Mouse (Mus musculus) midbrain, postnatal 0 days (tissue): ENCODE data around the gene Defb9. TPM values are rescaled to one million over a fixed set of nuclear protein-coding genes. Genes with fewer than 3 reads are reported as not detected.
"Not testable (repeated sequence)": the region's sequence is repeated elsewhere in the genome, so short reads cannot be mapped to it uniquely, and the experiment has no call there.

Source experiments
- ATAC-seq: fragments of 200-750 bp; cut with Nextera tagmentation; 2 replicates; pipeline ENCODE4 v1.8.0; 2017; ENCODE audit warnings: moderate number of reproducible peaks, mild to moderate bottlenecking, moderate TSS enrichment, moderate library complexity; ENCODE audit not compliant: low FRiP score
- DNase-seq: peaks from one replicate; pipeline ENCODE4 v3.0.0-alpha.2; 2015; ENCODE audit warnings: low spot score
- H3K27ac ChIP-seq: fragments of 300-500 bp; sonication (generic); 2 replicates; pipeline ENCODE4 v1.5.1; 2014; ENCODE audit warnings: low read depth, mild to moderate bottlenecking, low read length, mixed read lengths
- H3K27me3 ChIP-seq: fragments of 300-500 bp; sonication (generic); 2 replicates; pipeline ENCODE4 v1.6.1; 2014; ENCODE audit warnings: low read length, control low read depth, mixed read lengths; ENCODE audit not compliant: insufficient read depth
- H3K36me3 ChIP-seq: fragments of 300-500 bp; sonication (generic); 2 replicates; pipeline ENCODE4 v1.6.1; 2014; ENCODE audit warnings: low read length, control low read depth, mixed read lengths; ENCODE audit not compliant: insufficient read depth
- H3K4me1 ChIP-seq: fragments of 300-500 bp; sonication (generic); 2 replicates; pipeline ENCODE4 v1.6.1; 2014; ENCODE audit warnings: mild to moderate bottlenecking, control low read depth, antibody characterized with exemption, low read length, mixed read lengths; ENCODE audit not compliant: insufficient read depth
- H3K4me2 ChIP-seq: fragments of 300-500 bp; sonication (generic); 2 replicates; pipeline ENCODE4 v1.6.1; 2014; ENCODE audit warnings: low read depth, mild to moderate bottlenecking, low read length, mixed read lengths; ENCODE audit not compliant: poor library complexity, severe bottlenecking
- H3K4me3 ChIP-seq: fragments of 300-500 bp; sonication (generic); 2 replicates; pipeline ENCODE4 v1.5.1; 2014; ENCODE audit warnings: low read depth, mild to moderate bottlenecking, low read length, moderate library complexity
- H3K9ac ChIP-seq: fragments of 300-500 bp; sonication (generic); replicated peaks from 2 replicates; pipeline ENCODE4 v1.6.1; 2014; ENCODE audit warnings: mild to moderate bottlenecking, low read length, moderate library complexity, mixed read lengths; ENCODE audit not compliant: poor library complexity, severe bottlenecking
- H3K9me3 ChIP-seq: fragments of 300-500 bp; sonication (generic); 2 replicates; pipeline ENCODE4 v1.6.1; 2016; ENCODE audit warnings: low read length, control low read depth
- CTCF ChIP-seq: IDR thresholded peaks from 2 replicates; pipeline ENCODE4 v1.5.1; 2016; ENCODE audit warnings: antibody characterized with exemption, mild to moderate bottlenecking
- WGBS: fragments of 180-500 bp; shearing (Covaris S2); extraction: QIAGEN DNeasy Blood & Tissue Kit; methylation state at CpG from one replicate; pipeline ENCODE4 v1.1.7; 2014; 5-methylcytosine and 5-hydroxymethylcytosine counted together
- polyA plus RNA-seq: library from polyadenylated mRNA; unstranded; fragments of >200 nt; fragmentation: Nextera tagmentation; extraction: Ambion mirVana; gene quantifications from 2 replicates; pipeline ENCODE4 v1.2.1, GENCODE M21; 2015
- total RNA-seq: library from RNA; depleted of rRNA; stranded (reverse); fragments of >200 nt; gene quantifications from 2 replicates; pipeline ENCODE4 v1.2.3, GENCODE M21; 2014; rRNA removed

Gene Defb9
- not detected in 2 replicates for total RNA-seq
- polyA plus RNA-seq, result not detected in 2 replicates

- H3K4me1 ChIP-seq, H3K36me3 ChIP-seq, H3K27ac ChIP-seq, H3K9me3 ChIP-seq, H3K4me2 ChIP-seq, DNase-seq, H3K27me3 ChIP-seq, H3K4me3 ChIP-seq, H3K9ac ChIP-seq, ATAC-seq: not testable (repeated sequence)
Observed at GRCm38 (mm10) chr8:21885321-21885720, at the start of gene Defb9. Gene Defb9, minus strand, starts transcription at chr8:21885421.

GRCm38 (mm10) chr8:21932610-21933009, 47.4 kb upstream of the Defb9 start, which contains the start of gene Defb15:
Gene Defb15, minus strand, starts transcription at chr8:21932710.
- TF ChIP-seq CTCF, result no peak
- WGBS, result 88% methylated on average over 6 of the region's 6 CpGs
- no peak for ATAC-seq

GRCm38 (mm10) chr8:21930754-21931153, 45.5 kb upstream of the Defb9 start:
- H3K4me1 ChIP-seq, H3K4me2 ChIP-seq, ATAC-seq, H3K9ac ChIP-seq, H3K27me3 ChIP-seq, H3K36me3 ChIP-seq, H3K9me3 ChIP-seq, DNase-seq, H3K4me3 ChIP-seq, H3K27ac ChIP-seq: not testable (repeated sequence)
- WGBS, result 40% methylated on average over 3 of the region's 3 CpGs

More at GRCm38 (mm10) chr8:21932610-21933009, 47.4 kb upstream of the Defb9 start, which contains the start of gene Defb15:
- Histone ChIP-seq H3K27me3 (no peaks in the 10 kb centered on the region), H3K9ac (no peak within 1 kb of the TSS), H3K4me1 (no peaks in the 10 kb centered on the region), H3K9me3 (no peaks in the 10 kb centered on the region), H3K36me3 (no peaks in the 10 kb centered on the region), H3K27ac (no peak within 1 kb of the TSS), H3K4me2 (no peak within 1 kb of the TSS), H3K4me3 (no peak within 1 kb of the TSS)
- DNase-seq, result no peak

- H3K4me2 ChIP-seq, result no peak overlapping the region
- no peaks in the 10 kb centered on the region for H3K27me3 ChIP-seq
- no peak overlapping the region for H3K27ac ChIP-seq
- no peaks in the 10 kb centered on the region for H3K9me3 ChIP-seq
- no peak for TF ChIP-seq CTCF
- no peak overlapping the region for H3K9ac ChIP-seq
- 90% methylated on average over 3 of the region's 3 CpGs for WGBS
- H3K4me3 ChIP-seq, result no peak overlapping the region
- DNase-seq, result no peak
- H3K4me1 ChIP-seq, result no peaks in the 10 kb centered on the region
- no peaks in the 10 kb centered on the region for H3K36me3 ChIP-seq
- no peak for ATAC-seq
Observed at GRCm38 (mm10) chr8:21915625-21916024, 30.4 kb upstream of the Defb9 start.

GRCm38 (mm10) chr8:21912554-21912953, 27.3 kb upstream of the Defb9 start:
- no peaks in the 10 kb centered on the region for H3K4me1 ChIP-seq
- no peak overlapping the region for H3K4me3 ChIP-seq
- H3K27me3 ChIP-seq, result no peaks in the 10 kb centered on the region
- DNase-seq (no peak), ATAC-seq (no peak)
- H3K9me3 ChIP-seq, result no peaks in the 10 kb centered on the region
- 18% methylated on average over 2 of the region's 2 CpGs for WGBS
- H3K4me2 ChIP-seq, result no peak overlapping the region
- H3K9ac ChIP-seq, result no peak overlapping the region
- no peak for TF ChIP-seq CTCF
- H3K36me3 ChIP-seq, result no peaks in the 10 kb centered on the region
- no peak overlapping the region for H3K27ac ChIP-seq

- Histone ChIP-seq H3K4me3 (no peak overlapping the region), H3K27ac (no peak overlapping the region), H3K4me1 (no peaks in the 10 kb centered on the region), H3K4me2 (no peak overlapping the region), H3K9ac (no peak overlapping the region), H3K27me3 (no peaks in the 10 kb centered on the region), H3K36me3 (no peaks in the 10 kb centered on the region), H3K9me3 (no peaks in the 10 kb centered on the region)
- no peak for ATAC-seq
- DNase-seq, result no peak
- 3% methylated on average over 1 of the region's 1 CpGs for WGBS
- TF ChIP-seq CTCF, result no peak
Observed at GRCm38 (mm10) chr8:21911931-21912330, 26.7 kb upstream of the Defb9 start.

GRCm38 (mm10) chr8:21906290-21906689, 21.1 kb upstream of the Defb9 start, which contains the start of gene Defb11:
Gene Defb11, minus strand, starts transcription at chr8:21906412.
- ATAC-seq (peak; percentile 82), DNase-seq (peak; percentile 11)
- H3K4me3 ChIP-seq, H3K27me3 ChIP-seq, H3K9me3 ChIP-seq, H3K9ac ChIP-seq, H3K4me1 ChIP-seq, H3K4me2 ChIP-seq, H3K27ac ChIP-seq, H3K36me3 ChIP-seq: not testable (repeated sequence)

- not testable (repeated sequence) for H3K36me3 ChIP-seq, H3K4me1 ChIP-seq, H3K4me2 ChIP-seq, H3K9ac ChIP-seq, DNase-seq, H3K27me3 ChIP-seq, H3K27ac ChIP-seq, H3K9me3 ChIP-seq, H3K4me3 ChIP-seq, ATAC-seq
- WGBS, result 26% methylated on average over 1 of the region's 1 CpGs
Observed at GRCm38 (mm10) chr8:21858586-21858985, 26.6 kb downstream of the Defb9 start, which contains the start of gene Defb10. Gene Defb10, plus strand, starts transcription at chr8:21858901.
